Mouse (Mus musculus) E14TG2a.4 (cell line): Measurements from ENCODE around the gene Npc1l1.

Source experiments
- CTCF ChIP-seq: conservative IDR thresholded peaks from 2 replicates; pipeline ENCODE4 v1.5.1; 2014; ENCODE audit warnings: low read length
- NANOG ChIP-seq: IDR thresholded peaks from 2 replicates; pipeline ENCODE4 v1.6.1; 2014; ENCODE audit warnings: borderline replicate concordance, low read length, mixed read lengths
- POU5F1 ChIP-seq: IDR thresholded peaks from 2 replicates; pipeline ENCODE4 v1.6.1; 2014; ENCODE audit warnings: low read length, borderline replicate concordance

DNA sequence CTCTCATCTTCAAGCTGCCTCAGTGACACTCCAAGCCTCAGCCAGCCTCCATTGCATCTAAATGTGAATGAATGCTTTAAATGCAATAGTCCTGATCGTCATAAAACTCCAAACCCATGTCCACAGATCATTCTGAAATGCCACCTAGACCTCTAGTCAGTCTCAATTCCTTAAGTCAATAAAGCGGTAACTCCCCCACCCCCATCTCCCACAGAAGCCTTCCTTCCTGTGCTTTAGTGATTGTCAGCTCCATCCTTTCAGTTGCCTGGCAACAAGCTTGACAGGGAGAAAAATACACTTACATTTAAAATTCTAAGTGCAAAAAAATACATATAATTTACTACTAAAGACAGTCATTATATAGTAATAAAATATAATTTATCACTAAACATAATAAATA lies 46.7 kb downstream of the Npc1l1 start:
- TF ChIP-seq CTCF = no peak
- no peak for TF ChIP-seq NANOG
- no peak for TF ChIP-seq POU5F1
